Mouse (Mus musculus): ENCODE data around the gene Irf2bpl. TPM values are rescaled to one million over a fixed set of nuclear protein-coding genes. Genes with fewer than 3 reads are reported as not detected.

Gene Irf2bpl
- polyA plus RNA-seq, 1 experiment from 2014 or later, result 54.8 TPM

GRCm38 (mm10) chr12:86864316-86865020 is 20.1 kb downstream of the Irf2bpl start:
- Histone ChIP-seq H3K9me3 (replicated peaks) (no peaks in the 10 kb centered on the region), H3K36me3 (ENCODE audit: poor library complexity, severe bottlenecking) (no peaks in the 10 kb centered on the region), H3K27me3 (no peaks in the 10 kb centered on the region), H3K4me3 (no peak overlapping the region), H3K27ac (no peak overlapping the region), H3K9ac (no peak overlapping the region), H3K4me2 (no peak overlapping the region), H3K4me1 (peaks cover 19% of the 10 kb centered on the region)
- 94% methylated on average over 5 of the region's 5 CpGs for WGBS
- ATAC-seq, result no peak

GRCm38 (mm10) chr12:86859924-86860790 is 24.4 kb downstream of the Irf2bpl start:
- 50% methylated on average over 10 of the region's 10 CpGs for WGBS
- 0 out of 2 replicates have a peak overlapping the region, but pooled peaks have one; percentile 1 for H3K9ac ChIP-seq

GRCm38 (mm10) chr12:86858983-86859872 is 25.4 kb downstream of the Irf2bpl start:
- Histone ChIP-seq H3K27me3 (no peaks in the 10 kb centered on the region), H3K9me3 (replicated peaks) (no peaks in the 10 kb centered on the region), H3K4me1 (peaks cover 35% of the 10 kb centered on the region), H3K4me2 (no peak overlapping the region), H3K9ac (no peak overlapping the region), H3K27ac (peak overlapping the region; percentile 81), H3K4me3 (no peak overlapping the region), H3K36me3 (ENCODE audit: poor library complexity, severe bottlenecking) (no peaks in the 10 kb centered on the region)
- no peak for ATAC-seq
- WGBS, result 77% methylated on average over 6 of the region's 6 CpGs

More at GRCm38 (mm10) chr12:86859924-86860790, 24.4 kb downstream of the Irf2bpl start:
- peak overlapping the region; percentile 81 for H3K27ac ChIP-seq
- no peaks in the 10 kb centered on the region for H3K36me3 ChIP-seq (ENCODE audit: poor library complexity, severe bottlenecking)
- no peak overlapping the region for H3K4me3 ChIP-seq
- H3K4me2 ChIP-seq, result no peak overlapping the region
- H3K27me3 ChIP-seq, result no peaks in the 10 kb centered on the region
- no peak for ATAC-seq
- no peaks in the 10 kb centered on the region for H3K9me3 ChIP-seq (replicated peaks)
- H3K4me1 ChIP-seq, result peaks cover 34% of the 10 kb centered on the region

GRCm38 (mm10) chr12:86858498-86858897 is 26.1 kb downstream of the Irf2bpl start:
- Histone ChIP-seq H3K9ac (no peak overlapping the region), H3K36me3 (ENCODE audit: poor library complexity, severe bottlenecking) (no peaks in the 10 kb centered on the region), H3K27me3 (no peaks in the 10 kb centered on the region), H3K4me1 (peaks cover 35% of the 10 kb centered on the region), H3K27ac (no peak overlapping the region), H3K9me3 (replicated peaks) (no peaks in the 10 kb centered on the region), H3K4me3 (no peak overlapping the region), H3K4me2 (no peak overlapping the region)
- ATAC-seq, result no peak
- WGBS, result 95% methylated on average over 4 of the region's 4 CpGs

GRCm38 (mm10) chr12:86857290-86857689 is 27.3 kb downstream of the Irf2bpl start:
- no peak overlapping the region for H3K4me3 ChIP-seq
- no peak overlapping the region for H3K4me2 ChIP-seq
- no peaks in the 10 kb centered on the region for H3K9me3 ChIP-seq (replicated peaks)
- H3K27me3 ChIP-seq, result no peaks in the 10 kb centered on the region
- H3K36me3 ChIP-seq (ENCODE audit: poor library complexity, severe bottlenecking), result no peaks in the 10 kb centered on the region
- 87% methylated on average over 8 of the region's 8 CpGs for WGBS
- peaks cover 35% of the 10 kb centered on the region for H3K4me1 ChIP-seq
- no peak for ATAC-seq
- H3K27ac ChIP-seq, result no peak overlapping the region
- H3K9ac ChIP-seq, result no peak overlapping the region

- H3K4me1 ChIP-seq, result peaks cover 43% of the 10 kb centered on the region
- peak; percentile 79 for ATAC-seq
- H3K27ac ChIP-seq, result peak overlapping the region; percentile 45
- H3K36me3 ChIP-seq (ENCODE audit: poor library complexity, severe bottlenecking), result no peaks in the 10 kb centered on the region
- H3K9ac ChIP-seq, result peak overlapping the region; percentile 40; the same call in 1 of the 2 replicates
- no peaks in the 10 kb centered on the region for H3K9me3 ChIP-seq (replicated peaks)
- peak overlapping the region; percentile 38 for H3K4me2 ChIP-seq
- no peak overlapping the region for H3K4me3 ChIP-seq
- WGBS, result 15% methylated on average over 11 of the region's 11 CpGs
- no peaks in the 10 kb centered on the region for H3K27me3 ChIP-seq
Measured at GRCm38 (mm10) chr12:86855670-86856069, 28.9 kb downstream of the Irf2bpl start.

GRCm38 (mm10) chr12:86853516-86853915 is 31.1 kb downstream of the Irf2bpl start:
- H3K4me1 ChIP-seq, result peaks cover 37% of the 10 kb centered on the region
- H3K9ac ChIP-seq, result no peak overlapping the region
- no peak overlapping the region for H3K4me2 ChIP-seq
- H3K4me3 ChIP-seq, result no peak overlapping the region
- no peak for ATAC-seq
- H3K36me3 ChIP-seq (ENCODE audit: poor library complexity, severe bottlenecking), result no peaks in the 10 kb centered on the region
- no peak overlapping the region for H3K27ac ChIP-seq
- 84% methylated on average over 1 of the region's 1 CpGs for WGBS
- H3K27me3 ChIP-seq, result no peaks in the 10 kb centered on the region
- no peaks in the 10 kb centered on the region for H3K9me3 ChIP-seq (replicated peaks)

GRCm38 (mm10) chr12:86851313-86851712 is 33.3 kb downstream of the Irf2bpl start:
- Histone ChIP-seq H3K9me3 (replicated peaks) (no peaks in the 10 kb centered on the region), H3K36me3 (ENCODE audit: poor library complexity, severe bottlenecking) (no peaks in the 10 kb centered on the region), H3K27me3 (no peaks in the 10 kb centered on the region), H3K27ac (no peak overlapping the region), H3K9ac (no peak overlapping the region), H3K4me3 (no peak overlapping the region), H3K4me1 (peaks cover 31% of the 10 kb centered on the region), H3K4me2 (no peak overlapping the region)
- ATAC-seq, result no peak

- WGBS, result 76% methylated on average over 5 of the region's 5 CpGs
- H3K4me3 ChIP-seq, result no peak overlapping the region
- H3K9me3 ChIP-seq (replicated peaks), result no peaks in the 10 kb centered on the region
- H3K36me3 ChIP-seq (ENCODE audit: poor library complexity, severe bottlenecking), result no peaks in the 10 kb centered on the region
- peak overlapping the region; percentile 52 for H3K27ac ChIP-seq
- H3K27me3 ChIP-seq, result no peaks in the 10 kb centered on the region
- H3K9ac ChIP-seq, result no peak overlapping the region
- H3K4me1 ChIP-seq, result peaks cover 25% of the 10 kb centered on the region
- no peak for ATAC-seq
- peak overlapping the region; percentile 12; the same call in 1 of the 2 replicates for H3K4me2 ChIP-seq
Measured at GRCm38 (mm10) chr12:86850746-86851145, 33.9 kb downstream of the Irf2bpl start.

GRCm38 (mm10) chr12:86849945-86850626 is 34.5 kb downstream of the Irf2bpl start:
- Histone ChIP-seq H3K27ac (peak overlapping the region; percentile 52), H3K4me3 (no peak overlapping the region), H3K9me3 (replicated peaks) (no peaks in the 10 kb centered on the region), H3K4me2 (peak overlapping the region; percentile 12; the same call in 1 of the 2 replicates), H3K9ac (no peak overlapping the region; the same call in 1 of the 2 replicates), H3K36me3 (ENCODE audit: poor library complexity, severe bottlenecking) (no peaks in the 10 kb centered on the region), H3K4me1 (peaks cover 19% of the 10 kb centered on the region), H3K27me3 (no peaks in the 10 kb centered on the region)
- WGBS, result 48% methylated on average over 10 of the region's 10 CpGs
- ATAC-seq, result peak; percentile 76

GRCm38 (mm10) chr12:86842866-86843459 is 41.6 kb downstream of the Irf2bpl start:
- H3K27ac ChIP-seq, result no peak overlapping the region
- no peaks in the 10 kb centered on the region for H3K9me3 ChIP-seq (replicated peaks)
- H3K4me3 ChIP-seq, result no peak overlapping the region
- no peaks in the 10 kb centered on the region for H3K27me3 ChIP-seq
- ATAC-seq, result no peak
- no peaks in the 10 kb centered on the region for H3K36me3 ChIP-seq (ENCODE audit: poor library complexity, severe bottlenecking)
- H3K9ac ChIP-seq, result no peak overlapping the region
- H3K4me2 ChIP-seq, result no peak overlapping the region
- H3K4me1 ChIP-seq, result peaks cover 13% of the 10 kb centered on the region; the same call in 1 of the 2 replicates
- 32% methylated on average over 15 of the region's 15 CpGs for WGBS
